ENCODE assay signal across 8 mouse cellular contexts in genomic region chr12:105027323-105027991, GRCm38 (mm10). TPM values are rescaled to one million over a fixed set of nuclear protein-coding genes. Genes with fewer than 3 reads are reported as not detected.
DNase-seq lines count a peak whose midpoint lies in the region; ATAC-seq and TF ChIP-seq lines count a peak whose summit lies in the region.

No protein-coding gene starts in this region.

- no peak overlapping the region for H3K4me2 ChIP-seq in midbrain, embryonic 14.5 days (ENCODE audit: low read length)
- no peak overlapping the region for H3K4me2 ChIP-seq in midbrain, embryonic 13.5 days (replicated peaks)
- H3K4me2 ChIP-seq in intestine, embryonic 14.5 days (ENCODE audit: low read length) = no peak overlapping the region
- H3K4me2 ChIP-seq in liver, embryonic 14.5 days (ENCODE audit: low read depth) = peak overlapping the region; percentile 55

- peaks cover 6% of the 10 kb centered on the region; the same call in 1 of the 2 replicates for H3K9me3 ChIP-seq in midbrain, embryonic 14.5 days (ENCODE audit: control insufficient read depth, low read length)
- peaks cover 15% of the 10 kb centered on the region for H3K9me3 ChIP-seq in midbrain, embryonic 13.5 days
- H3K9me3 ChIP-seq in intestine, embryonic 14.5 days (ENCODE audit: control insufficient read depth, low read length) = 0 out of 2 replicates have a peak, but pooled peaks cover 6% of the 10 kb centered on the region
- H3K9me3 ChIP-seq in liver, embryonic 14.5 days (ENCODE audit: control insufficient read depth, low read length) = peaks cover 6% of the 10 kb centered on the region

- H3K36me3 ChIP-seq in midbrain, embryonic 14.5 days (ENCODE audit: control insufficient read depth, insufficient read depth, low read length) = peaks cover 13% of the 10 kb centered on the region; the same call in 1 of the 2 replicates
- peaks cover 24% of the 10 kb centered on the region for H3K36me3 ChIP-seq in midbrain, embryonic 13.5 days
- H3K36me3 ChIP-seq in intestine, embryonic 14.5 days (ENCODE audit: control insufficient read depth, insufficient read depth, low read length) = peaks cover 16% of the 10 kb centered on the region
- peaks cover 22% of the 10 kb centered on the region for H3K36me3 ChIP-seq in liver, embryonic 14.5 days (replicated peaks; ENCODE audit: control insufficient read depth, insufficient read depth, low read depth)

- H3K9ac ChIP-seq in midbrain, embryonic 14.5 days (replicated peaks; ENCODE audit: low read length) = no peak overlapping the region
- H3K9ac ChIP-seq in midbrain, embryonic 13.5 days (replicated peaks) = no peak overlapping the region
- no peak overlapping the region for H3K9ac ChIP-seq in intestine, embryonic 14.5 days (ENCODE audit: low read length)
- peak overlapping the region; percentile 54; the same call in 1 of the 2 replicates for H3K9ac ChIP-seq in liver, embryonic 14.5 days (replicated peaks)

- H3K27me3 ChIP-seq in midbrain, embryonic 14.5 days (ENCODE audit: control insufficient read depth, insufficient read depth, low read length) = no peaks in the 10 kb centered on the region
- no peaks in the 10 kb centered on the region for H3K27me3 ChIP-seq in midbrain, embryonic 13.5 days
- H3K27me3 ChIP-seq in intestine, embryonic 14.5 days (replicated peaks; ENCODE audit: control insufficient read depth, insufficient read depth, low read length) = no peaks in the 10 kb centered on the region
- no peaks in the 10 kb centered on the region for H3K27me3 ChIP-seq in liver, embryonic 14.5 days (ENCODE audit: control insufficient read depth, insufficient read depth, low read length)

- peak; percentile 98 for TF ChIP-seq CTCF in liver, embryonic 14.5 days (IDR thresholded peaks at IDR 0.05; ENCODE audit: low read depth)

- H3K4me3 ChIP-seq in midbrain, embryonic 14.5 days (replicated peaks; ENCODE audit: low read depth, low read length) = no peak overlapping the region
- no peak overlapping the region for H3K4me3 ChIP-seq in midbrain, embryonic 13.5 days (replicated peaks)
- no peak overlapping the region for H3K4me3 ChIP-seq in intestine, embryonic 14.5 days (ENCODE audit: low read depth, low read length)
- H3K4me3 ChIP-seq in liver, embryonic 14.5 days (ENCODE audit: insufficient read depth in 1 of 2, low read depth in 2 of 2, low read length in 2 of 2) = 0 out of 4 replicates have a peak overlapping the region, but pooled peaks of 1 of the 2 experiments have one; percentile 6

- ATAC-seq in midbrain, embryonic 14.5 days (ENCODE audit: low FRiP score, low TSS enrichment) = no peak
- ATAC-seq in midbrain, embryonic 13.5 days = no peak
- ATAC-seq in intestine, embryonic 14.5 days (replicated peaks; ENCODE audit: low FRiP score, low TSS enrichment, low read depth) = no peak
- ATAC-seq in liver, embryonic 14.5 days (ENCODE audit: insufficient read depth) = peak; percentile 44

- no peak overlapping the region for H3K27ac ChIP-seq in midbrain, embryonic 14.5 days (replicated peaks; ENCODE audit: low read depth, low read length)
- no peak overlapping the region for H3K27ac ChIP-seq in midbrain, embryonic 13.5 days
- no peak overlapping the region for H3K27ac ChIP-seq in intestine, embryonic 14.5 days (ENCODE audit: low read depth)
- H3K27ac ChIP-seq in liver, embryonic 14.5 days = peak overlapping the region; percentile 100

- H3K4me1 ChIP-seq in midbrain, embryonic 14.5 days (ENCODE audit: control insufficient read depth, insufficient read depth, low read length) = peaks cover 10% of the 10 kb centered on the region
- H3K4me1 ChIP-seq in midbrain, embryonic 13.5 days (replicated peaks) = peaks cover 16% of the 10 kb centered on the region
- peaks cover 9% of the 10 kb centered on the region for H3K4me1 ChIP-seq in intestine, embryonic 14.5 days (replicated peaks; ENCODE audit: control insufficient read depth, insufficient read depth, low read length)
- H3K4me1 ChIP-seq in liver, embryonic 14.5 days (replicated peaks; ENCODE audit: control insufficient read depth in 2 of 2, insufficient read depth in 2 of 2, low read length in 1 of 2) = peaks cover 38 to 40% of the 10 kb centered on the region in 2 experiments

- peak; percentile 69 for DNase-seq in midbrain, embryonic 14.5 days
- peak; percentile 83 for DNase-seq in adrenal gland, postnatal 25 days
- DNase-seq in forelimb bud, embryonic 11.5 days (ENCODE audit: low read depth, low spot score) = peak; percentile 54
- DNase-seq in intestine, embryonic 14.5 days (ENCODE audit: low spot score) = peak; percentile 85
- peak; percentile 97 for DNase-seq in liver, embryonic 14.5 days (ENCODE audit: low read depth in 3 of 3, low spot score in 3 of 3)
- peak; percentile 81 for DNase-seq in retina, embryonic 14.5 days (ENCODE audit: low spot score)
- DNase-seq in thymus, postnatal 25 days = peak; percentile 91

- TF ChIP-seq EP300 in liver, embryonic 14.5 days (IDR thresholded peaks at IDR 0.05; ENCODE audit: low read depth) = no peak

- 34% methylated on average over 15 of the region's 15 CpGs for WGBS in midbrain, embryonic 14.5 days
- WGBS in midbrain, embryonic 13.5 days = 32% methylated on average over 15 of the region's 15 CpGs
- WGBS in intestine, embryonic 14.5 days = 32% methylated on average over 15 of the region's 15 CpGs
- WGBS in liver, embryonic 14.5 days (ENCODE audit: insufficient replicate concordance) = 5% methylated on average over 15 of the region's 15 CpGs

RNA-seq across cellular contexts. Expression of gene Glrx5, which starts 5.0 kb away (rescaled TPM):
- 171 and 175 TPM in 2 replicates for polyA plus RNA-seq in midbrain, embryonic 14.5 days (2014; fragmentation: Nextera tagmentation; extraction: Ambion mirVana)
- polyA plus RNA-seq in midbrain, embryonic 13.5 days (2015; fragmentation: Nextera tagmentation; extraction: Ambion mirVana) = 139 and 148 TPM in 2 replicates
- total RNA-seq in adrenal gland, postnatal 25 days (2021) = 183 and 235 TPM in 2 replicates
- polyA plus RNA-seq in intestine, embryonic 14.5 days (2014; fragmentation: Nextera tagmentation; extraction: Ambion mirVana) = 190 and 193 TPM in 2 replicates
- 93.7 and 238 TPM in 2 replicates for polyA plus RNA-seq in liver, embryonic 14.5 days (2012; rRNA removed)
- 622 and 681 TPM in 2 replicates for polyA plus RNA-seq in liver, embryonic 14.5 days (2014; fragmentation: Nextera tagmentation; extraction: Ambion mirVana)

RNA-seq across cellular contexts. Expression of gene Syne3, which starts 17.8 kb away (rescaled TPM):
- 0.04 TPM in 1 of 2 replicates, not detected in the other for polyA plus RNA-seq in midbrain, embryonic 14.5 days (2014; fragmentation: Nextera tagmentation; extraction: Ambion mirVana)
- 0.17 and 0.27 TPM in 2 replicates for polyA plus RNA-seq in midbrain, embryonic 13.5 days (2015; fragmentation: Nextera tagmentation; extraction: Ambion mirVana)
- 8.6 and 14.8 TPM in 2 replicates for total RNA-seq in adrenal gland, postnatal 25 days (2021)
- polyA plus RNA-seq in intestine, embryonic 14.5 days (2014; fragmentation: Nextera tagmentation; extraction: Ambion mirVana) = 0.08 and 0.31 TPM in 2 replicates
- 1.7 and 2.2 TPM in 2 replicates for polyA plus RNA-seq in liver, embryonic 14.5 days (2012; rRNA removed)
- polyA plus RNA-seq in liver, embryonic 14.5 days (2014; fragmentation: Nextera tagmentation; extraction: Ambion mirVana) = 1.6 and 1.7 TPM in 2 replicates
